Mouse (Mus musculus) forebrain, embryonic 10.5 days (tissue): Measurements from ENCODE around the gene Eci1. TPM values are rescaled to one million over a fixed set of nuclear protein-coding genes. Genes with fewer than 3 reads are reported as not detected.
"Not testable (repeated sequence)": the region's sequence is repeated elsewhere in the genome, so short reads cannot be mapped to it uniquely, and the experiment has no call there.

Source experiments
- DNase-seq: peaks from one replicate; pipeline ENCODE4 v3.0.0-alpha.2; 2017; ENCODE audit warnings: low spot score; ENCODE audit errors: extremely low spot score
- H3K27ac ChIP-seq: fragments of 300-500 bp; sonication (generic); 2 replicates; pipeline ENCODE4 v1.5.1; 2016; ENCODE audit warnings: mild to moderate bottlenecking
- H3K27me3 ChIP-seq: fragments of 300-500 bp; sonication (generic); 2 replicates; pipeline ENCODE4 v1.6.1; 2016; ENCODE audit warnings: mild to moderate bottlenecking; ENCODE audit not compliant: poor library complexity, severe bottlenecking
- H3K36me3 ChIP-seq: fragments of 300-500 bp; sonication (generic); replicated peaks from 2 replicates; pipeline ENCODE4 v1.6.1; 2016; ENCODE audit warnings: mild to moderate bottlenecking, moderate library complexity
- H3K4me1 ChIP-seq: fragments of 300-500 bp; sonication (generic); 2 replicates; pipeline ENCODE4 v1.6.1; 2016
- H3K4me3 ChIP-seq: fragments of 300-500 bp; sonication (generic); 2 replicates; pipeline ENCODE4 v1.5.1; 2016; ENCODE audit warnings: mild to moderate bottlenecking, moderate library complexity
- H3K9me3 ChIP-seq: fragments of 300-500 bp; sonication (generic); 2 replicates; pipeline ENCODE4 v1.6.1; 2016; ENCODE audit warnings: mild to moderate bottlenecking, moderate library complexity
- WGBS: fragments of 180-500 bp; shearing (Covaris S2); methylation state at CpG from one replicate; pipeline ENCODE4 v1.1.7; 2016; 5-methylcytosine and 5-hydroxymethylcytosine counted together
- polyA plus RNA-seq: library from polyadenylated mRNA; unstranded; fragments of >200 nt; fragmentation: Nextera tagmentation; extraction: Ambion mirVana; gene quantifications from 2 replicates; pipeline ENCODE4 v1.2.1, GENCODE M21; 2016

The Eci1 gene
- polyA plus RNA-seq, 1 experiment from 2014 or later = 84.1 TPM

DNA sequence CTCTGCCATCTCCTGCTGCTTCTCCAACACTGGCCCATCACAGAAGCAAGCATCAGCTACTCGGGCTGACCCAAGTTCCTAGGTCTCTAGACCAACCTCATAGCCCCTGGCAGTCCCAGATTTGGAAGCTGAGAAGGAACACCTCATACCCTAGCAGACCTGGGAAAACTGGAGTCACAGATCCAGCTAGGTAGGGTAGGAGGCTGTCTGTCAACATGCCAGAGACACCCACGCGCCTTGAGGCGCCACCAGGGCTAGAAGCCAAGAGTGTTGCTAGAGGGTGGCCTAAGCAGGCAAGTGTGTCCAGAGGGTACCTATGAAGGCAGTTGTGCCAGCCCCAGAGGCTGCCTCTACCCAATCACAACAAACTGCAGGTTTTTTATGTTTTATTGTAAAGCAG is 17.0 kb downstream of the Eci1 start:
- H3K36me3 ChIP-seq = peaks cover 100% of the 10 kb centered on the region
- 93% methylated on average over 4 of the region's 4 CpGs for WGBS
- no peak overlapping the region for H3K4me3 ChIP-seq

DNA sequence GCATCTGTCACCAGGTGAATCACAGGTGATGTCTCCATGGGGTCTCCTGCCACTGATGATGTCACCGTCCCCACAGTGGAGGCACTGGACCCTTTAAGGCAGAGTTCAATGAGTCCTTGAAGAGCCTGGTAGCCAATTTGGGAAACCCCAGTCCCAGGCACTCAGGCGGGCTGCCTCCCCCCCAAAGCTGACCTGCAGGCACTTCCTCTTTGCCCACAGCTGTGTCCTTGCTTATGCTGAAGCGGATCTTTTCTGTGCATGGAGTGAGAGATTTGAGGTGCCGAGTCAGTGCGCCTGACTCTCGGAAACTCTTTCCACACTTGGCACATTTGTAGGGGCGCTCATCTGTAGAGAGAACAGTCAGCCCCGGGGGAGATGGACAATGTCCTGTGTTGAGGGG is 20.1 kb downstream of the Eci1 start:
- Histone ChIP-seq H3K4me1 (no peaks in the 10 kb centered on the region), H3K27ac (no peak overlapping the region), H3K9me3 (no peaks in the 10 kb centered on the region), H3K4me3 (no peak overlapping the region), H3K27me3 (no peaks in the 10 kb centered on the region), H3K36me3 (peaks cover 100% of the 10 kb centered on the region)
- no peak for DNase-seq
- 91% methylated on average over 8 of the region's 8 CpGs for WGBS

More for the DNA sequence above, 17.0 kb downstream of the Eci1 start:
- no peak overlapping the region for H3K27ac ChIP-seq
- H3K9me3 ChIP-seq = no peaks in the 10 kb centered on the region
- no peaks in the 10 kb centered on the region for H3K27me3 ChIP-seq
- DNase-seq = no peak
- H3K4me1 ChIP-seq = no peaks in the 10 kb centered on the region

DNA sequence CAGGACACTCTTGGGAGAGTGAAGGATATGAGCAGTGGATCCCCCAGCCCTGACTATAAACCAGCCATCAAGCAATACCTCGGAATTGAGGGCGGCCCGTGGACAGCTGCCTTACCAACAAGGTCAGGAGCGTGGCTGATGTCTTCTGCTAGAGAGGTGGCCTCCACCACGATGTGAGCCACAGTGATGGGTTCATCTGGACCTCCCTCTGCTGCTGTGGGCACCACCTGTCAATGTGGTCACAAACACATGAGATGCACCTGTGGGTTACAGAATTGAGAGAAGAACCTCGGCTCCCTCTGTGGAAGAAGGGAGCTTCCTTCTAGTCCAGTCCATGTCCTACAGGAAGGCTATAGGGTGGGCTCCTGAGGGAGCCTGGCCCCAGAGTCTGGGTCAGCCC is 23.1 kb downstream of the Eci1 start:
- peaks cover 15% of the 10 kb centered on the region for H3K4me1 ChIP-seq
- H3K27ac ChIP-seq = no peak overlapping the region
- WGBS = 94% methylated on average over 6 of the region's 6 CpGs
- no peaks in the 10 kb centered on the region for H3K9me3 ChIP-seq
- no peak overlapping the region for H3K4me3 ChIP-seq
- H3K36me3 ChIP-seq = peaks cover 73% of the 10 kb centered on the region
- no peak for DNase-seq
- no peaks in the 10 kb centered on the region for H3K27me3 ChIP-seq

DNA sequence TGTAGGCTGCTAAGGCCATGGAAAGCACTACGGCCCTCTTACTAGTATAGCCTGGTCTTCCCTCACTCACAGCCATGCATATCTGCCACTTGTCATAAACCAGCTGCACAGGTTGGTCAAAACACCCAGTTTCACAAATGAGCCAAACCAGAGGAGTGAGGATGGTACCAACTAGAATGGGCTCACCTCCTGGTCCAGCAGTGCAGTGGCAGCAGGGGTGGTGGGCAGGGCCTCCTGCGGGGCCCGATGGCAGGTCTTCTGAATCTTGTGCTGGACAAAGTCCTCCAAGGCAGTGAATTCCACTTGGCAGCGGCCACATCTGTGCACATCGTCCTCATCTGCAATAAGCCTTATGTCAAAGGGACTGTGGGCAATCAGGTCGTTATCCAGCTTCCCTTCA is 24.8 kb downstream of the Eci1 start:
- WGBS = 95% methylated on average over 6 of the region's 6 CpGs
- peaks cover 56% of the 10 kb centered on the region for H3K36me3 ChIP-seq
- H3K27ac ChIP-seq = no peak overlapping the region
- no peaks in the 10 kb centered on the region for H3K27me3 ChIP-seq
- no peak overlapping the region for H3K4me3 ChIP-seq
- peaks cover 22% of the 10 kb centered on the region for H3K4me1 ChIP-seq
- no peak for DNase-seq
- H3K9me3 ChIP-seq = no peaks in the 10 kb centered on the region

DNA sequence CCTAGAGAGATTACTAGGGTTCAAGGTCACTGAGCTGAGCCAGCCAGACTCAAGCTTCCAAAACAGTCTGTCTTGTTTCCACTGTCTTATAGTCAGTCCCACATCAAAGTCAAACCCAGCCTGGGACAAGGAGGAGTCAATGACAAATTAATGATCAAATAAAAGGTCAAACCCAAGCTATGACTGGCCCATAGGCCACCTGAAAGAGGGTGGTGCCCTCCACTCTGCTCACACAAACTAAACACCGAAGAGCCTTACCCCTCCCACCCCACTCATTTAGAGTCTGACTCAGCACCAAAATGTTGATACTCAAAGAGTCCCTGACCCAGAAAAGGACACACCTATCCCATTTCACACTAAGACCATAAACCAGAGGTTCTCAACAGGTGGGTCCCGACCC is 26.9 kb downstream of the Eci1 start:
- no peak for DNase-seq
- Histone ChIP-seq H3K4me1 (peaks cover 22% of the 10 kb centered on the region), H3K9me3 (no peaks in the 10 kb centered on the region), H3K27me3 (no peaks in the 10 kb centered on the region), H3K4me3 (no peak overlapping the region), H3K36me3 (peaks cover 34% of the 10 kb centered on the region), H3K27ac (no peak overlapping the region)
- 88% methylated on average over 2 of the region's 2 CpGs for WGBS

DNA sequence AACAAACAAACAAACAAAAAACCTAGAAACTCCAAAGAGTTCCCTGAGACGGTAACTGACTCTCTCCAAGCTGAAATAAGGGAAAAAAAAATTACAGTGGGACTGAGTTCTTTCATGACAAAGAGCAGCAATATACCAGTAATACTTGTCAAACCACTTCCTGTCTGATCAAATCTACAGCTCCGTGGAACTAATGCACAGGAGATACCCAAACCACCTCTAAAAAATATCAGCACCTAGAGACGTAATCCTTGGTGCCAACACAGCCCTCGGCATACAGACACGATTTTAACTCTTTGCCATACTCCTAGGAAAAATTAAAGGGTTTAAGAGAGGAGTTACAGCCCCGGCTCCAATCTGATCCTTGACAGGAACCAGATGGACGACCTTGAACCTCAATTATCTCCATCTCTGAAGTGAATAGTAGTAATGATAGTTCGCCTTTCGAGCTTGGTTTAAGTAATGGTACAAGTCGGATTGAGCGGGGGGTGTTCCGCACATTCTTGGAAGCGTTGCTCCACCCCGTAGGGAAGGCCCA is 27.8 kb downstream of the Eci1 start:
- Histone ChIP-seq H3K9me3 (no peaks in the 10 kb centered on the region), H3K4me1 (peaks cover 22% of the 10 kb centered on the region), H3K4me3 (peak overlapping the region; percentile 78), H3K36me3 (peaks cover 25% of the 10 kb centered on the region), H3K27ac (peak overlapping the region; percentile 95), H3K27me3 (no peaks in the 10 kb centered on the region)
- no peak for DNase-seq
- 14% methylated on average over 14 of the region's 14 CpGs for WGBS

DNA sequence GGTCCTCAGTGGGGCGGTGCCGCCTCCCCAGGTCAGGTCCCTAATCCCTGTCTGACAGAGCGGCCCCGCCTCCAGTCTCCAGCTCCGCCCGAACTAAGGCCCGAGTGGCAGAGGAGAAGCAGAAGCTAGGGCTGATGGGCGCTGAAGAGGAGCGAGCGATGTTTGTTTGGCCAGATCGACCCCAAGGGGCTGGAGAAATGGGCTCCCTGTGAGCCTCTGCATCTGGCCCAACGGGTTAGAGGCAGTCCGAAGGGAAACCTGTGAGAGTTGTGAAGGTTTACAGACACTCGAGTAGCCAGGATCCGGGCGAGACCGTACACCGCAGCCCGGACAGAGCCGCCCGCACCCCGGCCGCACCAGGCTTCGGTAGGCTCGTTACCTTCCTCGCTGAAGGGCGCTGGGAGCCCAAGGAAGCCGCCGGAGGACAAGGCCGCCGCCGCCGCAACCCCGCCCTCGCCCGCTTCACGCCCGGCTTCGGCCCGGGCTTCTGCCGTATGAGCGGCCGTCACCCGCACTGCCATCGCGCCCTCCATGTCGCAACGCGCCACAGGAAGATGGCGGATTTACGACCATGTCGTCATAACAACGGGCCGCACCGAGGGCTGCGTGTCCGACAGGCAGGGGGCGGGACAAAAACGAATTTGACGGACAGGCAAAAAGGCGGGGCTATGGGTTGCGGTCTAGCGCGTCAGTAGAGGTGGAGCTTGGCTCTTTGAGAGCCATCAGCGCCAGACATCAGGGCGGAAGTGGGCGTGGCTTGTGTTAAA is 28.5 kb downstream of the Eci1 start:
- WGBS = 0% methylated on average over 67 of the region's 67 CpGs
- H3K4me1 ChIP-seq = peaks cover 22% of the 10 kb centered on the region

DNA sequence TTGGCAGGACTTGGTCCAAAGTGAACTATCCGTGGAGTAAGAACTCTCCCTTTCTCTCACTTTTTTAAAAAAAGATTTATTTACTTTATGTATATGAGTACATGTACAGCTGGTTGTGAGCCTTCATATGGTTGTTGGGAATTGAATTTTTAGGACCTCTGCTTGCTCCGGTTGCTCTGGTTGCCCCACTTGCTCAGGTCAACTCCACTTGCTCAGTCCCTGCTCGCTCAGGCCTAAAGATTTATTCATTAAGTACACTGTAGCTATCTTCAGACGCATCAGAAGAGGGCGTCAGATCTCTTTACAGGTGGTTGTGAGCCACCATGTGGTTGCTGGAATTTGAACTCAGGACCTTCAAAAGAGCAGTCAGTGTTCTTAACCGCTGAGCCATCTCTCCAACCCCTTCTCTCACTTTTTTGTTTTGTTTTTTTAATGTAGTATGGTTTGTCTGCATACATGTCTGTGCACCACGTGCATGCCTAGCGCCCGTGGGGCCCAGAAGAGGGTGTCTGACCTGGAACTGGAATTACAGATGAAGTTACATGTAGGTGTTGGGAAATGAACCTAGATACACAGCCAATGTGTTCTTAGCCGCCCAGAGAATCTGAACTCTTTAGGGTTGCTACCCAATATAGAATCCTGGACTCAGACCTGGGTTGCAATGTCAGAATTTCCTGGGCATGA is 29.2 kb downstream of the Eci1 start:
- not testable (repeated sequence) for H3K9me3 ChIP-seq
- peak overlapping the region; percentile 78 for H3K4me3 ChIP-seq

More for the DNA sequence above, 28.5 kb downstream of the Eci1 start:
- peak; percentile 100 for DNase-seq
- Histone ChIP-seq H3K36me3 (peaks cover 19% of the 10 kb centered on the region), H3K9me3 (no peaks in the 10 kb centered on the region), H3K27ac (peak overlapping the region; percentile 95), H3K27me3 (no peaks in the 10 kb centered on the region), H3K4me3 (peak overlapping the region; percentile 78)

DNA sequence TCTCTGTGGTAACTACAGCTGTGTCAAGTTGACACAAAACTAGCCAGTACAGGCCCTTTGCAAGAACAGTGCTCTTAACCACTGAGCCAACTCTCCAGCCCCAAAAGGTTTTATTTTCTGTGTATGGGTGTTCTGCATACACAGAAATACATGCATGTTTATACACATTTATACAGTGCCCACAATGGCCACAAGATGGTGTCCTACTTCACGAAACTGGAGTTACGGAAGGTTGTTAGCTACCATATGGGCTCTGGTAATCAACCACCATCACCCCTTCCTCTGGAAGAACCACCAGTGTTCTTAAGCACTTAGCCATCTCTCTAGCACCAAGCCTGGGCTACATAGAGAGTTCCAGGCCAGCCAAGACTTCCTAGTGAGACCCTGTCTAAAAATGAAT is 35.1 kb downstream of the Eci1 start:
- Histone ChIP-seq H3K4me3 (no peak overlapping the region), H3K4me1 (no peaks in the 10 kb centered on the region), H3K27ac (no peak overlapping the region), H3K27me3 (no peaks in the 10 kb centered on the region), H3K36me3 (no peaks in the 10 kb centered on the region), H3K9me3 (no peaks in the 10 kb centered on the region)
- WGBS = 76% methylated on average over 2 of the region's 2 CpGs
- no peak for DNase-seq

More for the DNA sequence above, 29.2 kb downstream of the Eci1 start:
- H3K27ac ChIP-seq = peak overlapping the region; percentile 95
- peaks cover 22% of the 10 kb centered on the region for H3K4me1 ChIP-seq
- WGBS = 51% methylated on average over 10 of the region's 10 CpGs
- not testable (repeated sequence) for H3K27me3 ChIP-seq, DNase-seq
- H3K36me3 ChIP-seq = peaks cover 11% of the 10 kb centered on the region

DNA sequence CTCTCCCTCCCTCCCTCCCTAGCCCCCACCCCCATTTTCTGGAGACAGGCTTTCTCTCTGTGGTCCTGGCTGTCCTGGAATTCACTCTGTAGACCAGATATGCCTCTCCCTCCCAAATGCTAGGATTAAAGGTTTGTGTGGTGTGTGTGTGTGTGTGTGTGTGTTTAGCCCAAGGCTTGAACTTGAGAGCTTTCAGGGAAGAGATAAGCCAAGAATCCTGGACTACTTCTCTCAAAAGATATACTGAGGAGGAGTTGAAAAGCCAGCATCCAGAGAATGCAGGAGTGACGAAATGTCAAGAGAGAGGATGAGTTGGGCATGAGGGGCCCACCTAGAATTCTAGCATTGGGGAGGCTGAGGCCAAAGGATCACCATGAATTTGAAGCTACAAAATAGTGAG is 36.5 kb downstream of the Eci1 start:
- DNase-seq = no peak
- Histone ChIP-seq H3K9me3 (no peaks in the 10 kb centered on the region), H3K4me1 (no peaks in the 10 kb centered on the region), H3K27me3 (no peaks in the 10 kb centered on the region), H3K27ac (no peak overlapping the region), H3K36me3 (no peaks in the 10 kb centered on the region), H3K4me3 (no peak overlapping the region)
- WGBS = 86% methylated on average over 1 of the region's 1 CpGs

DNA sequence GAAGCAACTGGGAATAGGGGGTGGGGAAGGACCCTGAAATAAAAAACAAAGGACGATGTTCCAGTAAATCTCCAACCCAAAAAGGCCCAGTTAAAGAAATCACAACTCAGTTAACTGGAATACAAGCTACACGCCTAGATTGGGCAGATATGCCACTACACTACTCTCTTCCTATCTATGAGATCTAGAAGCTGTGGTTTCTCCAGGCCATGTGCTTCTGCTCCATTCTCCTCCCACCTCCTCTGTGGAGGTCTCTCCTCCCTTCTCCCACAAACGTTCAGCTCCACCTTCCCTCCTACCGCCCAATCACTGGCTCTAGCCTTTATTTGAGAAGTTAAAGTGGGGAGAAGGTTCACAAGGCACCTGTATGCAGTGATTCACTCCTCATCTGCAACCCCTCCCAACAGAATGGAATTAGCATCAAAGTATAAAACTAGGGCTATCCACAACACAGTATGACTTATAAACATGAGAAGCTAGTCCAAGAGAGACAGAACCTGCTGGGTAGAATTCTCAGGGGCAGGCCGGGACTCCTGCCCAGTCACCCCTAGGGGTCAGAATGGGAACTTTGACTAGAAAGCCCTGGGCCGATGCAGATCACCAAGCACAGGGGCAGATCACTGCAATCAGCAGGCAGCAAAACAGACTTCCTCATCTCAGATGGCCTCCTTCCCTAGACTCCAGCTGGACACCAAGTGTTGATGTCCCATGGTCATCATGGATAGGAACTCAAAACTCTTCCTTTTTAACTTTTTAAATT is 37.1 kb downstream of the Eci1 start:
- H3K36me3 ChIP-seq = no peaks in the 10 kb centered on the region
- no peaks in the 10 kb centered on the region for H3K9me3 ChIP-seq
- no peak overlapping the region for H3K4me3 ChIP-seq
- 64% methylated on average over 6 of the region's 6 CpGs for WGBS
- no peaks in the 10 kb centered on the region for H3K4me1 ChIP-seq
- no peak for DNase-seq
- no peaks in the 10 kb centered on the region for H3K27me3 ChIP-seq
- no peak overlapping the region for H3K27ac ChIP-seq

DNA sequence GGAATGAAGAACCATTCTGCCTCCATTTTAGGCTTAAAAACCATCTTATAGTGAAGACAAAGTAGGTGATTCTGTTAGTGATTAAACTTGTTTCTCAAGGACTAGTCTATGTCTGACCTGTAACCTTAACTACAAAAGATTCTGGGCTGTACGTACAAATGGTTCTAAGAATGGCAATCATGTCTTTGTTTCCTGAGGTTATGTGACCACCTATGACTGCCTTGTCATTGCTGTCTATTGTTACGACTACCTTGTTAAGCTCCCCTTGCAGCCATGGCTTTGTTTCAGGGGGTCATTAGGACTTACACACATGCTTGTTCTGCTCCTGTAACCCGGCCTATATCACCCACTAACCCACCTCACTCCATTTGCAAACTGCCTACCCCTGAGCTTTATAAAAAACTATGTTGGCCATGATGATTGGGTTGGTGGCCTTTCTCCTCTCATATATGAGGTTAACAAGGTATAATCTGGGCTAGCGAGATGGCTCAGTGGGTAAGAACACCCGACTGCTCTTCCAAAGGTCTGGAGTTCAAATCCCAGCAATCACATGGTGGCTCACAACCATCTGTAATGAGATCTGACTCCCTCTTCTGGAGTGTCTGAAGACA is 42.3 kb downstream of the Eci1 start:
- peaks cover 21% of the 10 kb centered on the region for H3K36me3 ChIP-seq
- H3K9me3 ChIP-seq = no peaks in the 10 kb centered on the region
- H3K27ac ChIP-seq = no peak overlapping the region
- H3K4me1 ChIP-seq = peaks cover 34% of the 10 kb centered on the region
- no peak overlapping the region for H3K4me3 ChIP-seq
- DNase-seq = no peak
- 88% methylated on average over 5 of the region's 5 CpGs for WGBS
- no peaks in the 10 kb centered on the region for H3K27me3 ChIP-seq
